23 mouse cellular contexts compared by ENCODE assay signal in the genomic region with DNA sequence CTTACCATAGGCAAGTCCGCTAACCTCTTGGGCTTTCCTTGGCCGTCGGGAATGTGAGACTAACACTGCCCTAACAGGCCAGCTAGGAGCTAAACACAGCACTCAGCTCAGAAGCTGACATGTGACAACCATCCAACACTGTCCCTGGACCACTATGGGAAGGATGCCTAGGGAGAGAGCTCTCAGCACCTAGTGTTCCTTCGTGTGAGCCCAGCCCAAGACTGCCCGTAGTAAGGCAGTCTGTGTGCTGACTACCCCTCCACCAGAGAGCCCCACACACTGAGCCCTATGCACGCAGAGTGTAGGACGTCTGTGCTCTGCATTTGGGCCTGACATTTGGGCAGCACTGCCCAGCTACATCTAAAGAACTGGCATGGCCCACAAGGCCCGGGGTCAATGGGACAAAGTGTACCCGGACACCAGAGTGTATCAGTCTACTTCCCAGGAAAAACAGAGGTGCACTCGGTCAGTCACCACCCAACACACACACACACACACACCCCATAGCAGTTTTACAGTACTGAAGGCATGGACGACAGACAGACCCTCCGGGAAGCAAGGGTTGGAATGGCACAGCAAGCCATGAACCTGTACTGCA. TPM values are rescaled to one million over a fixed set of nuclear protein-coding genes. Genes with fewer than 3 reads are reported as not detected.
DNase-seq lines count a peak whose midpoint lies in the region; ATAC-seq and TF ChIP-seq lines count a peak whose summit lies in the region.
"Had no signal": no experiment of that assay in that cellular context is flagged by ENCODE, and none has a peak within 500 bp of the region (broad histone marks: within the 10 kb centered on the region; RNA-seq: fewer than 3 reads in every experiment).

No protein-coding gene starts in this region.

- TF ChIP-seq CTCF in left cerebral cortex, adult 2 months (IDR thresholded peaks at IDR 0.05): no peak
- no peak for TF ChIP-seq CTCF in olfactory bulb, adult 2 months (IDR thresholded peaks at IDR 0.05; ENCODE audit: insufficient read depth, low read depth, low read length)

- H3K27me3 ChIP-seq in midbrain, embryonic 13.5 days: 0 out of 2 replicates have a peak, but pooled peaks cover 7% of the 10 kb centered on the region
- H3K27me3 ChIP-seq in midbrain, embryonic 14.5 days (ENCODE audit: control insufficient read depth, insufficient read depth, low read length): no peaks in the 10 kb centered on the region

- H3K4me2 ChIP-seq in midbrain, embryonic 13.5 days (replicated peaks): no peak overlapping the region
- H3K4me2 ChIP-seq in midbrain, embryonic 14.5 days (ENCODE audit: low read length): no peak overlapping the region
- H3K4me2 ChIP-seq: forebrain, embryonic 15.5 days; heart, embryonic 11.5 days; limb, embryonic 15.5 days had no signal

- no peak for TF ChIP-seq POLR2A in olfactory bulb, adult 2 months (IDR thresholded peaks at IDR 0.05; ENCODE audit: insufficient read depth, low read depth, low read length)

- intact Hi-C loops in gastrocnemius, postnatal 14 days (cut with DNase I; ENCODE audit: low total_unique reads): no loop called here
- intact Hi-C loops in left cerebral cortex, adult 2 months (cut with DNase I): no loop called here
- intact Hi-C loops in left cerebral cortex, postnatal 36 days (cut with DNase I): no loop called here

- 0 out of 2 replicates have a peak overlapping the region, but pooled peaks have one; percentile 2 for H3K9ac ChIP-seq in midbrain, embryonic 13.5 days (replicated peaks)
- H3K9ac ChIP-seq in midbrain, embryonic 14.5 days (replicated peaks; ENCODE audit: low read length): no peak overlapping the region
- H3K9ac ChIP-seq: forebrain, embryonic 15.5 days; limb, embryonic 15.5 days; liver, postnatal 0 days had no signal

- H3K9me3 ChIP-seq in midbrain, embryonic 13.5 days: no peaks in the 10 kb centered on the region
- H3K9me3 ChIP-seq in midbrain, embryonic 14.5 days (ENCODE audit: control insufficient read depth, low read length): no peaks in the 10 kb centered on the region
- H3K9me3 ChIP-seq: forebrain, embryonic 15.5 days; limb, embryonic 15.5 days had no signal

- WGBS in midbrain, embryonic 13.5 days: 55% methylated on average over 12 of the region's 12 CpGs
- WGBS in midbrain, embryonic 14.5 days: 59% methylated on average over 12 of the region's 12 CpGs
- WGBS in olfactory bulb, adult 2 months: 81% methylated on average over 12 of the region's 12 CpGs

- peaks cover 46% of the 10 kb centered on the region for H3K4me1 ChIP-seq in midbrain, embryonic 13.5 days (replicated peaks)
- peaks cover 11% of the 10 kb centered on the region; the same call in 1 of the 2 replicates for H3K4me1 ChIP-seq in midbrain, embryonic 14.5 days (ENCODE audit: control insufficient read depth, insufficient read depth, low read length)
- H3K4me1 ChIP-seq in olfactory bulb, adult 2 months (ENCODE audit: control insufficient read depth, insufficient read depth, low read length): peaks cover 21% of the 10 kb centered on the region

- H3K4me3 ChIP-seq in left cerebral cortex, adult 2 months: no peak overlapping the region
- H3K4me3 ChIP-seq in midbrain, embryonic 13.5 days (replicated peaks): no peak overlapping the region
- H3K4me3 ChIP-seq in midbrain, embryonic 14.5 days (replicated peaks; ENCODE audit: low read depth, low read length): no peak overlapping the region
- H3K4me3 ChIP-seq in olfactory bulb, adult 2 months (ENCODE audit: insufficient read depth, low read depth, low read length): no peak overlapping the region
- H3K4me3 ChIP-seq: erythroblast, embryonic 14.5 days; forebrain, embryonic 15.5 days; limb, embryonic 15.5 days had no signal

- no peaks in the 10 kb centered on the region for H3K36me3 ChIP-seq in midbrain, embryonic 13.5 days
- H3K36me3 ChIP-seq in midbrain, embryonic 14.5 days (ENCODE audit: control insufficient read depth, insufficient read depth, low read length): no peaks in the 10 kb centered on the region
- H3K36me3 ChIP-seq: forebrain, embryonic 15.5 days; limb, embryonic 15.5 days had no signal

- no peak for ATAC-seq in midbrain, embryonic 13.5 days
- ATAC-seq in midbrain, embryonic 14.5 days (ENCODE audit: low FRiP score, low TSS enrichment): no peak
- ATAC-seq: forebrain, embryonic 15.5 days; hindbrain, embryonic 16.5 days; intestine, embryonic 16.5 days; liver, postnatal 0 days had no signal

- peak; percentile 36 to 59 for DNase-seq in gastrocnemius, adult 8-10 months (ENCODE audit: low spot score in 2 of 2)
- no peak for DNase-seq in gastrocnemius, postnatal 14 days
- no peak for DNase-seq in left cerebral cortex, adult 2 months (ENCODE audit: extremely low spot score in 1 of 2, low spot score in 2 of 2)
- no peak for DNase-seq in left cerebral cortex, postnatal 36 days (ENCODE audit: low spot score in 2 of 2)
- DNase-seq in midbrain, embryonic 14.5 days: no peak
- DNase-seq in cerebellum, adult 11-12 months: no peak
- DNase-seq: adrenal gland, postnatal 36 days; cerebellum, adult 18-20 months; cerebellum, postnatal 36 days; kidney, postnatal 36 days; liver, postnatal 0 days; lung, postnatal 14 days; retina, postnatal 1 day; right cerebral cortex, postnatal 4 days had no signal

- peak overlapping the region; percentile 32; the same call in 1 of the 2 replicates for H3K27ac ChIP-seq in left cerebral cortex, adult 2 months
- no peak overlapping the region for H3K27ac ChIP-seq in midbrain, embryonic 13.5 days
- H3K27ac ChIP-seq in midbrain, embryonic 14.5 days (replicated peaks; ENCODE audit: low read depth, low read length): no peak overlapping the region
- peak overlapping the region; percentile 5; the same call in 1 of the 2 replicates for H3K27ac ChIP-seq in olfactory bulb, adult 2 months (ENCODE audit: insufficient read depth, low read depth, low read length)
- H3K27ac ChIP-seq: forebrain, embryonic 15.5 days; limb, embryonic 15.5 days; stomach, postnatal 0 days had no signal

RNA-seq across cellular contexts. Expression of gene Zbtb16, which starts 11.4 kb away (rescaled TPM):
- 100 to 1,000 TPM; 106 to 199 (median 117) TPM for total RNA-seq in gastrocnemius, adult 8-10 months (2022)
- 100 to 1,000 TPM in 1 of 2 experiments, 10 to 100 TPM in 1; 70.1 to 157 TPM for total RNA-seq in gastrocnemius, postnatal 14 days (2021)
- total RNA-seq in left cerebral cortex, adult 2 months (2021): 100 to 1,000 TPM in 1 of 2 experiments, 10 to 100 TPM in 1; 92.9 to 111 TPM
- total RNA-seq in left cerebral cortex, postnatal 36 days (2021): 10 to 100 TPM; 75.1 to 93.6 TPM
- polyA plus RNA-seq in midbrain, embryonic 13.5 days (2015; fragmentation: Nextera tagmentation; extraction: Ambion mirVana): 6.8 and 7.2 TPM in 2 replicates
- polyA plus RNA-seq in midbrain, embryonic 14.5 days (2014; fragmentation: Nextera tagmentation; extraction: Ambion mirVana): 6.0 and 7.0 TPM in 2 replicates
- polyA plus RNA-seq in olfactory bulb, adult 2 months (2012; ENCODE audit: insufficient read depth, insufficient read length, low replicate concordance, missing spikeins): not detected in 2 replicates

Comparison
In these comparisons a context has a peak if more than half of its experiments do, and no peak if none do; other contexts are left out.
1. DNase-seq: peak in gastrocnemius, adult 8-10 months (2 of 2); none in gastrocnemius, postnatal 14 days (single experiment), left cerebral cortex, adult 2 months (0 of 2), left cerebral cortex, postnatal 36 days (0 of 2), midbrain, embryonic 14.5 days (single experiment) and cerebellum, adult 11-12 months (single experiment).
2. H3K27ac ChIP-seq: peak in left cerebral cortex, adult 2 months (single experiment) and olfactory bulb, adult 2 months (single experiment); none in midbrain, embryonic 13.5 days (single experiment) and midbrain, embryonic 14.5 days (single experiment).